Mouse (Mus musculus) limb, embryonic 12.5 days (tissue): Measurements from ENCODE around the gene Crtc3. TPM values are rescaled to one million over a fixed set of nuclear protein-coding genes. Genes with fewer than 3 reads are reported as not detected.

Experiments used
- ATAC-seq: fragments of 200-750 bp; cut with Nextera tagmentation; 2 replicates; pipeline ENCODE4 v1.8.0; 2017; ENCODE audit warnings: low read depth, moderate TSS enrichment; ENCODE audit not compliant: insufficient number of reproducible peaks, insufficient read depth, low FRiP score, low TSS enrichment
- H3K27ac ChIP-seq: fragments of 300-500 bp; sonication (generic); 2 replicates; pipeline ENCODE4 v1.5.1; 2016; ENCODE audit warnings: mild to moderate bottlenecking, moderate library complexity
- H3K27me3 ChIP-seq: fragments of 300-500 bp; sonication (generic); 2 replicates; pipeline ENCODE4 v1.6.1; 2016; ENCODE audit warnings: mild to moderate bottlenecking, moderate library complexity
- H3K36me3 ChIP-seq: fragments of 300-500 bp; sonication (generic); 2 replicates; pipeline ENCODE4 v1.6.1; 2016; ENCODE audit warnings: mild to moderate bottlenecking, moderate library complexity
- H3K4me1 ChIP-seq: fragments of 300-500 bp; sonication (generic); replicated peaks from 2 replicates; pipeline ENCODE4 v1.6.1; 2016
- H3K4me2 ChIP-seq: fragments of 300-500 bp; sonication (generic); 2 replicates; pipeline ENCODE4 v1.6.1; 2016; ENCODE audit warnings: mild to moderate bottlenecking, moderate library complexity
- H3K4me3 ChIP-seq: fragments of 300-500 bp; sonication (generic); replicated peaks from 2 replicates; pipeline ENCODE4 v1.5.1; 2016; ENCODE audit warnings: mild to moderate bottlenecking
- H3K9ac ChIP-seq: fragments of 300-500 bp; sonication (generic); replicated peaks from 2 replicates; pipeline ENCODE4 v1.6.1; 2016; ENCODE audit warnings: mild to moderate bottlenecking, moderate library complexity
- H3K9me3 ChIP-seq: fragments of 300-500 bp; sonication (generic); 2 replicates; pipeline ENCODE4 v1.6.1; 2016; ENCODE audit warnings: mild to moderate bottlenecking, moderate library complexity
- WGBS: fragments of 180-500 bp; shearing (Covaris S2); methylation state at CpG from one replicate; pipeline ENCODE4 v1.1.7; 2016; 5-methylcytosine and 5-hydroxymethylcytosine counted together
- polyA plus RNA-seq: library from polyadenylated mRNA; unstranded; fragments of >200 nt; fragmentation: Nextera tagmentation; extraction: Ambion mirVana; gene quantifications from 2 replicates; pipeline ENCODE4 v1.2.1, GENCODE M21; 2016

The Crtc3 gene
- 18.5 and 22.4 TPM in 2 replicates for polyA plus RNA-seq

- Histone ChIP-seq H3K4me3 (peak within 1 kb of the TSS; percentile 84), H3K36me3 (no peaks in the 10 kb centered on the region; the same call in 1 of the 2 replicates), H3K27ac (peak within 1 kb of the TSS; percentile 96), H3K9me3 (no peaks in the 10 kb centered on the region), H3K4me1 (peaks cover 16% of the 10 kb centered on the region), H3K9ac (peak within 1 kb of the TSS; percentile 95), H3K27me3 (no peaks in the 10 kb centered on the region), H3K4me2 (peak within 1 kb of the TSS; percentile 75)
- ATAC-seq: peak; percentile 78
- under 1% methylated on average over 65 of the region's 83 CpGs for WGBS
Measured at GRCm38 (mm10) chr7:80688556-80689220, at the start of gene Crtc3. TSS of gene Crtc3 (minus strand) at chr7:80688877.

GRCm38 (mm10) chr7:80736199-80736598, 47.5 kb upstream of the Crtc3 start:
- ATAC-seq: no peak
- H3K4me3 ChIP-seq: no peak overlapping the region
- H3K27me3 ChIP-seq: no peaks in the 10 kb centered on the region
- no peak overlapping the region for H3K27ac ChIP-seq
- 84% methylated on average over 10 of the region's 10 CpGs for WGBS
- peaks cover 61% of the 10 kb centered on the region for H3K36me3 ChIP-seq
- no peaks in the 10 kb centered on the region for H3K9me3 ChIP-seq
- no peak overlapping the region for H3K9ac ChIP-seq
- H3K4me2 ChIP-seq: no peak overlapping the region
- H3K4me1 ChIP-seq: no peaks in the 10 kb centered on the region

DNA sequence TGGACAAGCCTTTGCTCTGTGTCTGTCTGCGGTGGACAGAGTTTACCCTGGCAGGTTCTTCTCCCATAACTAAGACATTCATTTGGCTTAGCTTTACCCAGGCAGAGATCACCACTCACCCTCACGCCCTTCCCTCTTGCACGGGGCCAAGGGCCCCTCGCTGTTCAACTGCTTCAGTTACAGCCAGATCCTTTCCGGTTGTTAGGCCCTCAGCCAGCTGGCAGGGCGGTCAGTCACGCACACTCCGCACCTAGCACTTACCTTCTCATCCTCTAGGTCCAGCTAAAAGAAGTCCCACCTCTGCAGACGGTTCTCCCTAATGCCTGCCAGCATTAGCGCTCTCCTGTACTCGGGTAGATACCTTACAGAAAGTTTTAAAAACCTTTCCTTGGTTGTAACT, 44.3 kb upstream of the Crtc3 start:
- Histone ChIP-seq H3K27ac (no peak overlapping the region), H3K27me3 (no peaks in the 10 kb centered on the region), H3K9ac (no peak overlapping the region), H3K9me3 (no peaks in the 10 kb centered on the region), H3K36me3 (peaks cover 54% of the 10 kb centered on the region), H3K4me2 (no peak overlapping the region), H3K4me3 (no peak overlapping the region), H3K4me1 (no peaks in the 10 kb centered on the region)
- WGBS: 81% methylated on average over 11 of the region's 11 CpGs
- no peak for ATAC-seq

DNA sequence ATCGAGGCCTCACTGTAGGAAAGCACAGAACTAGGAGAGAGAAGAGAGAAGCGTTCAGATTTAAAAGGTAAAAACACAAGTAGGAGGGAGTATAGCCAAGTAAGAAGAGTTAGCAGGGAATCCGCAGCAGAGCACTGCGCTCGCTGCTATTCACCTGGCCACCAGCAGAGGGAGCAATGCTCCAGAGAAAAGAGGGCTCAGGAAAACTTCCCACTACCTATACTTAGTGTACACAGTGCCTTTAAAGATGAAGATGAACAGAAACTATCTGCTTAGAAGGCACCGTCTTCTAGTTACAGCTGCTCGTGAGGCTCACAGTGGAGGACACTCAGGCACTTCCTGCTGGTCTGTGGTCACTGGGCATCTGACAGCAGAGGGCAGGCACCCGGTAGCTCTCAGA, 41.0 kb upstream of the Crtc3 start:
- peaks cover 56% of the 10 kb centered on the region for H3K36me3 ChIP-seq

GRCm38 (mm10) chr7:80721041-80721440, 32.4 kb upstream of the Crtc3 start:
- no peak overlapping the region for H3K4me2 ChIP-seq
- peaks cover 15% of the 10 kb centered on the region for H3K4me1 ChIP-seq
- H3K27me3 ChIP-seq: no peaks in the 10 kb centered on the region
- no peaks in the 10 kb centered on the region for H3K9me3 ChIP-seq
- no peak for ATAC-seq
- H3K27ac ChIP-seq: no peak overlapping the region
- H3K9ac ChIP-seq: no peak overlapping the region
- peaks cover 64% of the 10 kb centered on the region for H3K36me3 ChIP-seq
- no peak overlapping the region for H3K4me3 ChIP-seq
- WGBS: 45% methylated on average over 9 of the region's 9 CpGs

More for the DNA sequence above, 41.0 kb upstream of the Crtc3 start:
- WGBS: 30% methylated on average over 8 of the region's 8 CpGs
- Histone ChIP-seq H3K27me3 (no peaks in the 10 kb centered on the region), H3K4me1 (no peaks in the 10 kb centered on the region), H3K9me3 (no peaks in the 10 kb centered on the region), H3K4me2 (no peak overlapping the region), H3K27ac (no peak overlapping the region), H3K4me3 (no peak overlapping the region), H3K9ac (no peak overlapping the region)
- peak; percentile 52; the same call in 1 of the 2 replicates for ATAC-seq

DNA sequence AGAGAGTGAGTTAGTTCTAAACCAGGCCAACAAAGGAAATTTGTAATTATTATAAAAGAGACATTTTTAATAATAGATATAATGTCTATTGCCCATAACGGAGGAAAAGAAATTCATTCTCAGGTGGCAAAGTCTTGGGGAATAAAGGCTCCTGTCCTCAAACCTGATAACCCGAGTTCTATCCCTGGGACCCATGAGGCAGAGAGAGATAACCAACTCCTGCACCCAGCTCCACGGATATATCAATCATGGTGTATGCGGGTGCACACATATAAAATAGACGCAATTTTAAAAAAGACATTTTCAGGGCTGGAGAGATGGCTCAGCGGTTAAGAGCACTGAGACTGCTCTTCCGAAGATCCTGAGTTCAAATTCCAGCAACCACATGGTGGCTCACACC, 30.9 kb upstream of the Crtc3 start:
- Histone ChIP-seq H3K4me2 (no peak overlapping the region), H3K36me3 (peaks cover 62% of the 10 kb centered on the region), H3K9me3 (no peaks in the 10 kb centered on the region), H3K27ac (no peak overlapping the region), H3K4me3 (no peak overlapping the region), H3K4me1 (peaks cover 15% of the 10 kb centered on the region), H3K27me3 (no peaks in the 10 kb centered on the region), H3K9ac (no peak overlapping the region)
- 96% methylated on average over 7 of the region's 7 CpGs for WGBS
- ATAC-seq: no peak

DNA sequence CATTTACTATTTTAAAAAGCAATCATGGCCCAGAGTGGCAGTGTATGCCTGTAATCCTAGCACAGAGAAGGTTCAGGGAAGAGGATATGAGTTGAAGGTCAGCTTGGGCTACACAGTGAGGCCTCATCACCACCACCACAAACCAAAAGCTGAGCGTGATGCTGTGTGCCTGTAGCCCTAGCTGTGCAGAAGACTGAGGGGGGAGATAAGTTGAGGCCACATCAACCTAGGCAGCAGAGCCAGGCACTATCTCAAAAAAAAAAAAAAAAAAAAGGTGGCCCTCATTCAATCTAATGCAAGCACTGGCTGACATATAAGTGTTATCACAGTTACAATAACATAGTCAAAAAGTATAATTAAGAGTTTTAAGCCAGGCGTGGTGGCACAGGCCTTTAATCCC, 30.4 kb upstream of the Crtc3 start:
- H3K27me3 ChIP-seq: no peaks in the 10 kb centered on the region
- 94% methylated on average over 2 of the region's 2 CpGs for WGBS
- no peak for ATAC-seq
- peaks cover 64% of the 10 kb centered on the region for H3K36me3 ChIP-seq
- no peak overlapping the region for H3K27ac ChIP-seq
- no peak overlapping the region for H3K9ac ChIP-seq
- H3K4me3 ChIP-seq: no peak overlapping the region
- no peaks in the 10 kb centered on the region for H3K9me3 ChIP-seq
- H3K4me1 ChIP-seq: peaks cover 15% of the 10 kb centered on the region
- H3K4me2 ChIP-seq: no peak overlapping the region

DNA sequence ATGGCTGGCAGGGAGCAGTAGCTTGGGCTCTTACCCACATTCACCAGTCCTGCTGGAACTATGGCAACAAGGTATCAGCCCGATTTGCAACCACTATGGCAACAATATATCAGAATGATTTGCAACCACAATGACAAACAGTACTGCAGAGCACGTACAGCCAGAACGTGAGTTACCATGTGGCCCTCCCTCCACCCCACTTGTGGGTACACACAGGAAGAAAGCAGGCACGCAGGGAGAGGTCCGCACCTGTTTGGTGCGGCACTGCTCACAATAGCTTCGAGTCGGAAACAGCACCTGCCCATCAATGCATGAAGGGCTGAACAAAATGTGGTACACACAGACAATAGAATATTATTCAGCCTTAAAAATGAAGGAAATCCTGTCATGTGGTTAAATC, 29.8 kb upstream of the Crtc3 start:
- H3K4me2 ChIP-seq: no peak overlapping the region
- H3K27ac ChIP-seq: no peak overlapping the region
- WGBS: 85% methylated on average over 8 of the region's 8 CpGs
- H3K9ac ChIP-seq: no peak overlapping the region
- H3K27me3 ChIP-seq: no peaks in the 10 kb centered on the region
- peaks cover 60% of the 10 kb centered on the region for H3K36me3 ChIP-seq
- no peak overlapping the region for H3K4me3 ChIP-seq
- no peaks in the 10 kb centered on the region for H3K9me3 ChIP-seq
- peaks cover 12% of the 10 kb centered on the region; the same call in 1 of the 2 replicates for H3K4me1 ChIP-seq
- no peak for ATAC-seq

DNA sequence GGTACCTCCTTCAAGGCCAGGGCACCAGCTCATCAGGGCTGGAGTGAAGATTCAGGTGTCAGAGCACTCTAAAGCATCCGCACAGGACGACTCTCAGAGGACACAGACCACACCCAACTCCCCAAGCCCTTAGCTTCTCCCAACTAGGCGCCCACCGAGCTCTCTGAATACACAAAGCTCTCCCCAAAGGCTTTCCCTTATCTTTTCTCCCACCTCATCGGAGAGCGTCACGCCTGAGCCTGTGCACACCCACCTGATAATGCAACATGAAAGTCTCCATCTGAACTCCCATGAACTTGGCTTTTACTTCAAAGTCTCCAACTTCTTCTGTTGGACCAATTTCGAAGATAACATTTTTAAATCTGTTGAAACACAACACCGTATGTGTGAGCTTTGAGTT, 28.1 kb upstream of the Crtc3 start:
- no peaks in the 10 kb centered on the region for H3K27me3 ChIP-seq
- H3K4me3 ChIP-seq: no peak overlapping the region
- no peak for ATAC-seq
- WGBS: 79% methylated on average over 9 of the region's 9 CpGs
- no peaks in the 10 kb centered on the region for H3K9me3 ChIP-seq
- no peak overlapping the region for H3K4me2 ChIP-seq
- no peak overlapping the region for H3K9ac ChIP-seq
- no peak overlapping the region for H3K27ac ChIP-seq
- peaks cover 43% of the 10 kb centered on the region for H3K36me3 ChIP-seq
- H3K4me1 ChIP-seq: no peaks in the 10 kb centered on the region

GRCm38 (mm10) chr7:80715306-80715705, 26.6 kb upstream of the Crtc3 start:
- peaks cover 30% of the 10 kb centered on the region for H3K36me3 ChIP-seq
- no peak overlapping the region for H3K9ac ChIP-seq

DNA sequence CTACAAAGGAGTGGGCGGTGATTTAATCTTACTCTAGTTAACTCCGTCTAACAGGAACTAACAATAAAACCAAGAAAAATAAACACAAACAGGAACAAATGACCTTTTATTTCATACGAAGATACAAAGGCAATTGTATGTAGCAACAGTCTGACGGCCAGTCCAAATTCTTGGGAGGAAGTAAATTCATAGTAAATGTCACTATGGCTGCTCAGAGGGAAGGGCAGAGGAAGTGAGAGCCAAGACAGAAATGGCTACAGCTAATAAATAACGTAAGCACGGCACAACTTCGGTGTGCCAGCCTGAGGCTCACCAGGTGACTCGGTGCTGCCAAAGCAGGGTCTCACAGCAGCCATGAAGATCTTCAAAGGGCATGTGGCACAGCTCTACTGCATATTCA, 22.8 kb upstream of the Crtc3 start:
- Histone ChIP-seq H3K36me3 (peaks cover 17% of the 10 kb centered on the region), H3K4me3 (no peak overlapping the region), H3K9ac (no peak overlapping the region), H3K4me2 (no peak overlapping the region), H3K9me3 (no peaks in the 10 kb centered on the region), H3K4me1 (no peaks in the 10 kb centered on the region), H3K27ac (no peak overlapping the region), H3K27me3 (no peaks in the 10 kb centered on the region)
- 74% methylated on average over 8 of the region's 8 CpGs for WGBS
- no peak for ATAC-seq

More at GRCm38 (mm10) chr7:80715306-80715705, 26.6 kb upstream of the Crtc3 start:
- H3K4me2 ChIP-seq: no peak overlapping the region
- no peak for ATAC-seq
- H3K4me3 ChIP-seq: no peak overlapping the region
- no peak overlapping the region for H3K27ac ChIP-seq
- H3K9me3 ChIP-seq: no peaks in the 10 kb centered on the region
- no peaks in the 10 kb centered on the region for H3K4me1 ChIP-seq
- 95% methylated on average over 7 of the region's 7 CpGs for WGBS
- no peaks in the 10 kb centered on the region for H3K27me3 ChIP-seq

DNA sequence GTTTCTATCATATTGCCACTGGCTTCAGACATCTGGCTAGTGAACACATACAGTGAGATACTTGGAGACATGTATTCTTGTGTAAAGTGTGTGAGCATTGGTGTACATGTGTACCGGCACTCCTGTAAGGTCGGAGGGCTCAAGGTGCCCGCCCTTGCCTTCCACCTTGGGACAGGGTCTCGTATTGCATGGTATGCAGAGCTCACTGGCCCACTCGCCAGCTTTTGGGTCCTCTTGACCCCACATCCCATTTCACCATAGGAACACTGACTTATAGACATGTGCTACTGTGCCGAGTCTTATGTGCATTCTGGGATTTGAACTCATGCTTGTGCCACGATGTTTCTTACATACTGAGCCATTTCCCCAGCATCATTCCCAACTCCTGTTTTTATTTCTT, 21.7 kb upstream of the Crtc3 start:
- H3K9ac ChIP-seq: no peak overlapping the region
- H3K9me3 ChIP-seq: no peaks in the 10 kb centered on the region
- no peak overlapping the region for H3K27ac ChIP-seq
- no peak for ATAC-seq
- H3K36me3 ChIP-seq: peaks cover 10% of the 10 kb centered on the region
- no peak overlapping the region for H3K4me2 ChIP-seq
- no peak overlapping the region for H3K4me3 ChIP-seq
- H3K4me1 ChIP-seq: no peaks in the 10 kb centered on the region
- WGBS: 86% methylated on average over 7 of the region's 7 CpGs
- no peaks in the 10 kb centered on the region for H3K27me3 ChIP-seq
